Mouse (Mus musculus): ENCODE results near the gene Slc35e2. TPM values are rescaled to one million over a fixed set of nuclear protein-coding genes. Genes with fewer than 3 reads are reported as not detected.
"Not testable (repeated sequence)": the region's sequence is repeated elsewhere in the genome, so short reads cannot be mapped to it uniquely, and the experiment has no call there.

Slc35e2 gene
- polyA plus RNA-seq, 1 experiment from 2014 or later, result 14.6 TPM

- H3K9me3 ChIP-seq (replicated peaks; ENCODE audit: control insufficient read depth, low read length); H3K4me3 ChIP-seq (ENCODE audit: low read depth, low read length); H3K36me3 ChIP-seq (replicated peaks; ENCODE audit: control insufficient read depth, insufficient read depth, low read depth, low read length); H3K9ac ChIP-seq (replicated peaks; ENCODE audit: low read length); H3K27me3 ChIP-seq (ENCODE audit: control insufficient read depth, insufficient read depth, low read length); DNase-seq (ENCODE audit: low spot score); H3K4me1 ChIP-seq (ENCODE audit: control insufficient read depth, insufficient read depth, low read length); H3K4me2 ChIP-seq (ENCODE audit: low read depth, low read length); ATAC-seq (replicated peaks; ENCODE audit: insufficient number of reproducible peaks, low FRiP score, low TSS enrichment, low read depth); H3K27ac ChIP-seq (replicated peaks; ENCODE audit: low read depth, low read length): not testable (repeated sequence)
- 89% methylated on average over 11 of the region's 11 CpGs for WGBS
These were observed 30.9 kb upstream of the Slc35e2 start for GRCm38 (mm10) chr4:155570315-155570714.

- 82% methylated on average over 2 of the region's 2 CpGs for WGBS
- no peak for ATAC-seq (replicated peaks; ENCODE audit: insufficient number of reproducible peaks, low FRiP score, low TSS enrichment, low read depth)
These were observed 29.8 kb upstream of the Slc35e2 start for GRCm38 (mm10) chr4:155571442-155571841.

GRCm38 (mm10) chr4:155573155-155573554 lies 28.1 kb upstream of the Slc35e2 start:
- Histone ChIP-seq H3K36me3 (replicated peaks; ENCODE audit: control insufficient read depth, insufficient read depth, low read depth, low read length) (no peaks in the 10 kb centered on the region; the same call in 1 of the 2 replicates), H3K4me1 (ENCODE audit: control insufficient read depth, insufficient read depth, low read length) (no peaks in the 10 kb centered on the region), H3K27ac (replicated peaks; ENCODE audit: low read depth, low read length) (no peak overlapping the region), H3K4me2 (ENCODE audit: low read depth, low read length) (no peak overlapping the region), H3K9me3 (replicated peaks; ENCODE audit: control insufficient read depth, low read length) (no peaks in the 10 kb centered on the region), H3K4me3 (ENCODE audit: low read depth, low read length) (no peak overlapping the region), H3K9ac (replicated peaks; ENCODE audit: low read length) (no peak overlapping the region), H3K27me3 (ENCODE audit: control insufficient read depth, insufficient read depth, low read length) (no peaks in the 10 kb centered on the region)
- WGBS, result 94% methylated on average over 2 of the region's 2 CpGs
- DNase-seq (ENCODE audit: low spot score) (no peak), ATAC-seq (replicated peaks; ENCODE audit: insufficient number of reproducible peaks, low FRiP score, low TSS enrichment, low read depth) (no peak)

More at GRCm38 (mm10) chr4:155571442-155571841, 29.8 kb upstream of the Slc35e2 start:
- Histone ChIP-seq H3K4me2 (ENCODE audit: low read depth, low read length) (no peak overlapping the region), H3K4me1 (ENCODE audit: control insufficient read depth, insufficient read depth, low read length) (no peaks in the 10 kb centered on the region), H3K9ac (replicated peaks; ENCODE audit: low read length) (no peak overlapping the region), H3K27me3 (ENCODE audit: control insufficient read depth, insufficient read depth, low read length) (no peaks in the 10 kb centered on the region), H3K36me3 (replicated peaks; ENCODE audit: control insufficient read depth, insufficient read depth, low read depth, low read length) (no peaks in the 10 kb centered on the region), H3K9me3 (replicated peaks; ENCODE audit: control insufficient read depth, low read length) (no peaks in the 10 kb centered on the region), H3K27ac (replicated peaks; ENCODE audit: low read depth, low read length) (no peak overlapping the region), H3K4me3 (ENCODE audit: low read depth, low read length) (no peak overlapping the region)
- DNase-seq (ENCODE audit: low spot score), result no peak

- DNase-seq (ENCODE audit: low spot score) (no peak), ATAC-seq (replicated peaks; ENCODE audit: insufficient number of reproducible peaks, low FRiP score, low TSS enrichment, low read depth) (no peak)
- Histone ChIP-seq H3K9me3 (replicated peaks; ENCODE audit: control insufficient read depth, low read length) (no peaks in the 10 kb centered on the region), H3K4me3 (ENCODE audit: low read depth, low read length) (no peak overlapping the region), H3K9ac (replicated peaks; ENCODE audit: low read length) (no peak overlapping the region), H3K27ac (replicated peaks; ENCODE audit: low read depth, low read length) (no peak overlapping the region), H3K4me2 (ENCODE audit: low read depth, low read length) (no peak overlapping the region), H3K36me3 (replicated peaks; ENCODE audit: control insufficient read depth, insufficient read depth, low read depth, low read length) (no peaks in the 10 kb centered on the region; the same call in 1 of the 2 replicates), H3K4me1 (ENCODE audit: control insufficient read depth, insufficient read depth, low read length) (no peaks in the 10 kb centered on the region), H3K27me3 (ENCODE audit: control insufficient read depth, insufficient read depth, low read length) (no peaks in the 10 kb centered on the region)
- 92% methylated on average over 9 of the region's 9 CpGs for WGBS
These were observed 27.3 kb upstream of the Slc35e2 start for GRCm38 (mm10) chr4:155573876-155574275.

- H3K4me2 ChIP-seq (ENCODE audit: low read depth, low read length), result no peak overlapping the region
- ATAC-seq (replicated peaks; ENCODE audit: insufficient number of reproducible peaks, low FRiP score, low TSS enrichment, low read depth), result no peak
- no peaks in the 10 kb centered on the region; the same call in 1 of the 2 replicates for H3K36me3 ChIP-seq (replicated peaks; ENCODE audit: control insufficient read depth, insufficient read depth, low read depth, low read length)
- H3K9ac ChIP-seq (replicated peaks; ENCODE audit: low read length), result no peak overlapping the region
- no peak overlapping the region for H3K4me3 ChIP-seq (ENCODE audit: low read depth, low read length)
- no peak for DNase-seq (ENCODE audit: low spot score)
- no peak overlapping the region for H3K27ac ChIP-seq (replicated peaks; ENCODE audit: low read depth, low read length)
- H3K4me1 ChIP-seq (ENCODE audit: control insufficient read depth, insufficient read depth, low read length), result no peaks in the 10 kb centered on the region
- no peaks in the 10 kb centered on the region for H3K9me3 ChIP-seq (replicated peaks; ENCODE audit: control insufficient read depth, low read length)
- WGBS, result 90% methylated on average over 11 of the region's 11 CpGs
- H3K27me3 ChIP-seq (ENCODE audit: control insufficient read depth, insufficient read depth, low read length), result no peaks in the 10 kb centered on the region
These were observed 26.3 kb upstream of the Slc35e2 start for GRCm38 (mm10) chr4:155574931-155575330.

GRCm38 (mm10) chr4:155575521-155575920 lies 25.7 kb upstream of the Slc35e2 start:
- 87% methylated on average over 8 of the region's 8 CpGs for WGBS
- H3K27ac ChIP-seq (replicated peaks; ENCODE audit: low read depth, low read length), result no peak overlapping the region

GRCm38 (mm10) chr4:155577132-155577531 lies 24.1 kb upstream of the Slc35e2 start:
- Histone ChIP-seq H3K4me1 (ENCODE audit: control insufficient read depth, insufficient read depth, low read length) (no peaks in the 10 kb centered on the region), H3K36me3 (replicated peaks; ENCODE audit: control insufficient read depth, insufficient read depth, low read depth, low read length) (no peaks in the 10 kb centered on the region; the same call in 1 of the 2 replicates), H3K4me3 (ENCODE audit: low read depth, low read length) (no peak overlapping the region), H3K9ac (replicated peaks; ENCODE audit: low read length) (no peak overlapping the region), H3K4me2 (ENCODE audit: low read depth, low read length) (no peak overlapping the region), H3K27ac (replicated peaks; ENCODE audit: low read depth, low read length) (no peak overlapping the region), H3K9me3 (replicated peaks; ENCODE audit: control insufficient read depth, low read length) (no peaks in the 10 kb centered on the region), H3K27me3 (ENCODE audit: control insufficient read depth, insufficient read depth, low read length) (no peaks in the 10 kb centered on the region)
- ATAC-seq (replicated peaks; ENCODE audit: insufficient number of reproducible peaks, low FRiP score, low TSS enrichment, low read depth) (no peak), DNase-seq (ENCODE audit: low spot score) (no peak)
- WGBS, result 94% methylated on average over 9 of the region's 9 CpGs

More at GRCm38 (mm10) chr4:155575521-155575920, 25.7 kb upstream of the Slc35e2 start:
- H3K36me3 ChIP-seq (replicated peaks; ENCODE audit: control insufficient read depth, insufficient read depth, low read depth, low read length), result no peaks in the 10 kb centered on the region; the same call in 1 of the 2 replicates
- DNase-seq (ENCODE audit: low spot score) (no peak), ATAC-seq (replicated peaks; ENCODE audit: insufficient number of reproducible peaks, low FRiP score, low TSS enrichment, low read depth) (no peak)
- no peaks in the 10 kb centered on the region for H3K27me3 ChIP-seq (ENCODE audit: control insufficient read depth, insufficient read depth, low read length)
- H3K9me3 ChIP-seq (replicated peaks; ENCODE audit: control insufficient read depth, low read length), result no peaks in the 10 kb centered on the region
- H3K4me1 ChIP-seq (ENCODE audit: control insufficient read depth, insufficient read depth, low read length), result no peaks in the 10 kb centered on the region
- H3K9ac ChIP-seq (replicated peaks; ENCODE audit: low read length), result no peak overlapping the region
- H3K4me3 ChIP-seq (ENCODE audit: low read depth, low read length), result no peak overlapping the region
- H3K4me2 ChIP-seq (ENCODE audit: low read depth, low read length), result no peak overlapping the region

GRCm38 (mm10) chr4:155577741-155578140 lies 23.5 kb upstream of the Slc35e2 start:
- H3K4me1 ChIP-seq (ENCODE audit: control insufficient read depth, insufficient read depth, low read length), result no peaks in the 10 kb centered on the region
- H3K4me2 ChIP-seq (ENCODE audit: low read depth, low read length), result no peak overlapping the region
- no peak for ATAC-seq (replicated peaks; ENCODE audit: insufficient number of reproducible peaks, low FRiP score, low TSS enrichment, low read depth)
- DNase-seq (ENCODE audit: low spot score), result no peak
- no peak overlapping the region for H3K4me3 ChIP-seq (ENCODE audit: low read depth, low read length)
- no peak overlapping the region for H3K27ac ChIP-seq (replicated peaks; ENCODE audit: low read depth, low read length)
- H3K27me3 ChIP-seq (ENCODE audit: control insufficient read depth, insufficient read depth, low read length), result no peaks in the 10 kb centered on the region
- H3K36me3 ChIP-seq (replicated peaks; ENCODE audit: control insufficient read depth, insufficient read depth, low read depth, low read length), result no peaks in the 10 kb centered on the region; the same call in 1 of the 2 replicates
- no peak overlapping the region for H3K9ac ChIP-seq (replicated peaks; ENCODE audit: low read length)
- no peaks in the 10 kb centered on the region for H3K9me3 ChIP-seq (replicated peaks; ENCODE audit: control insufficient read depth, low read length)
- 93% methylated on average over 5 of the region's 5 CpGs for WGBS
